Mouse (Mus musculus) heart, embryonic 15.5 days (tissue): Measurements from ENCODE around the gene Meiob. TPM values are rescaled to one million over a fixed set of nuclear protein-coding genes. Genes with fewer than 3 reads are reported as not detected.

Experiments
- ATAC-seq: fragments of 200-750 bp; cut with Nextera tagmentation; replicated peaks from 2 replicates; pipeline ENCODE4 v1.8.0; 2017; ENCODE audit warnings: low read depth, moderate TSS enrichment; ENCODE audit not compliant: insufficient number of reproducible peaks, insufficient read depth, low FRiP score
- H3K27ac ChIP-seq: fragments of 300-500 bp; sonication (generic); 2 replicates; pipeline ENCODE4 v1.5.1; 2015; ENCODE audit warnings: mild to moderate bottlenecking, inconsistent platforms
- H3K27me3 ChIP-seq: fragments of 300-500 bp; sonication (generic); 2 replicates; pipeline ENCODE4 v1.6.1; 2015; ENCODE audit warnings: inconsistent platforms
- H3K36me3 ChIP-seq: fragments of 300-500 bp; sonication (generic); 2 replicates; pipeline ENCODE4 v1.6.1; 2015; ENCODE audit warnings: mild to moderate bottlenecking, inconsistent platforms
- H3K4me1 ChIP-seq: fragments of 300-500 bp; sonication (generic); replicated peaks from 2 replicates; pipeline ENCODE4 v1.6.1; 2015; ENCODE audit warnings: inconsistent platforms
- H3K4me2 ChIP-seq: fragments of 300-500 bp; sonication (generic); 2 replicates; pipeline ENCODE4 v1.6.1; 2015; ENCODE audit warnings: inconsistent platforms, mild to moderate bottlenecking, moderate library complexity
- H3K4me3 ChIP-seq: fragments of 300-500 bp; sonication (generic); 2 replicates; pipeline ENCODE4 v1.5.1; 2015; ENCODE audit warnings: mild to moderate bottlenecking, inconsistent platforms
- H3K9ac ChIP-seq: fragments of 300-500 bp; sonication (generic); 2 replicates; pipeline ENCODE4 v1.6.1; 2015; ENCODE audit warnings: mild to moderate bottlenecking, inconsistent platforms
- H3K9me3 ChIP-seq: fragments of 300-500 bp; sonication (generic); replicated peaks from 2 replicates; pipeline ENCODE4 v1.6.1; 2016; ENCODE audit warnings: inconsistent platforms
- WGBS: fragments of 180-500 bp; shearing (Covaris S2); methylation state at CpG from one replicate; pipeline ENCODE4 v1.1.7; 2015; ENCODE audit warnings: mixed read lengths; 5-methylcytosine and 5-hydroxymethylcytosine counted together
- polyA plus RNA-seq: library from polyadenylated mRNA; unstranded; fragments of >200 nt; fragmentation: Nextera tagmentation; extraction: Ambion mirVana; gene quantifications from 2 replicates; pipeline ENCODE4 v1.2.1, GENCODE M21; 2015

Meiob gene
- polyA plus RNA-seq, 1 experiment from 2014 or later: not detected

- Histone ChIP-seq H3K9me3 (no peaks in the 10 kb centered on the region), H3K4me3 (peak overlapping the region; percentile 60), H3K9ac (peak overlapping the region; percentile 62; the same call in 1 of the 2 replicates), H3K27ac (no peak overlapping the region), H3K4me2 (peak overlapping the region; percentile 86), H3K4me1 (peaks cover 16% of the 10 kb centered on the region), H3K27me3 (no peaks in the 10 kb centered on the region), H3K36me3 (peaks cover 18% of the 10 kb centered on the region)
- no peak for ATAC-seq
- whole genome bisulfite sequencing: 77% methylated on average over 10 of the region's 10 CpGs
These were observed 47.5 kb downstream of the Meiob start for GRCm38 (mm10) chr17:24851381-24852125.

GRCm38 (mm10) chr17:24855838-24856464, 51.9 kb downstream of the Meiob start:
- no peaks in the 10 kb centered on the region for H3K9me3 ChIP-seq
- no peak overlapping the region for H3K9ac ChIP-seq
- no peak overlapping the region for H3K4me3 ChIP-seq
- peaks cover 6% of the 10 kb centered on the region; the same call in 1 of the 2 replicates for H3K4me1 ChIP-seq
- no peak overlapping the region for H3K4me2 ChIP-seq
- no peak overlapping the region for H3K27ac ChIP-seq
- no peak for ATAC-seq
- H3K36me3 ChIP-seq: peaks cover 20% of the 10 kb centered on the region
- H3K27me3 ChIP-seq: no peaks in the 10 kb centered on the region
- 75% methylated on average over 3 of the region's 3 CpGs for WGBS

- Histone ChIP-seq H3K4me1 (no peaks in the 10 kb centered on the region), H3K36me3 (peaks cover 26% of the 10 kb centered on the region), H3K9ac (no peak overlapping the region), H3K9me3 (no peaks in the 10 kb centered on the region), H3K4me3 (no peak overlapping the region), H3K4me2 (no peak overlapping the region), H3K27ac (no peak overlapping the region), H3K27me3 (no peaks in the 10 kb centered on the region)
- WGBS: 92% methylated on average over 13 of the region's 13 CpGs
- ATAC-seq: no peak
These were observed 52.5 kb downstream of the Meiob start for GRCm38 (mm10) chr17:24856589-24856988.

- H3K27me3 ChIP-seq: no peaks in the 10 kb centered on the region
- H3K27ac ChIP-seq: no peak overlapping the region
- H3K4me3 ChIP-seq: no peak overlapping the region
- 84% methylated on average over 8 of the region's 8 CpGs for WGBS
- H3K9me3 ChIP-seq: no peaks in the 10 kb centered on the region
- peaks cover 33% of the 10 kb centered on the region for H3K36me3 ChIP-seq
- H3K9ac ChIP-seq: no peak overlapping the region
- no peak overlapping the region for H3K4me2 ChIP-seq
- no peaks in the 10 kb centered on the region for H3K4me1 ChIP-seq
- ATAC-seq: no peak
These were observed 53.9 kb downstream of the Meiob start for GRCm38 (mm10) chr17:24857831-24858470.

DNA sequence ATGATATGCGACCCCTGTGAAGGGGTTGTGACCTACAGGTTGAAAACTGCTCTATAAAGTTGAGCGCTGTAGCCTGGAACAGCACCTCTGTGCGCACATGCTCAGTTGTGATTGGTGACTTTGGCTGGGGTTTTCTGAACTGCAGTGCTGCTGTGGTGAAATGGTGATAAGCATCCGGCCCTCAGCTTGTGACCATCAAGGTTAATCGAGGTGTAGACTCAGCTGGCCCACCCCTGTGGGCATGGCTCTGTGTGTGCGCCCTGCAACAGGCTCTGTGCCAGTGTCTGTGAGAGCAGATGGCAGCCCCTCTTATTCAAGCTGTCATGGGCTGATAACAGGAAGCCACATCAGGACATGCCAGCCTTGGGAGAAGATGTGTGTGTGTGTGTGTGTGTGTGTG, 54.9 kb downstream of the Meiob start:
- no peak for ATAC-seq
- no peaks in the 10 kb centered on the region for H3K9me3 ChIP-seq
- no peak overlapping the region for H3K27ac ChIP-seq
- no peak overlapping the region for H3K9ac ChIP-seq
- H3K4me3 ChIP-seq: no peak overlapping the region
- WGBS: 86% methylated on average over 6 of the region's 6 CpGs
- no peaks in the 10 kb centered on the region for H3K4me1 ChIP-seq
- peaks cover 25% of the 10 kb centered on the region for H3K36me3 ChIP-seq
- no peak overlapping the region for H3K4me2 ChIP-seq
- H3K27me3 ChIP-seq: no peaks in the 10 kb centered on the region

- Histone ChIP-seq H3K4me3 (no peak overlapping the region), H3K27me3 (no peaks in the 10 kb centered on the region), H3K36me3 (peaks cover 23% of the 10 kb centered on the region), H3K27ac (no peak overlapping the region), H3K4me2 (no peak overlapping the region), H3K9me3 (no peaks in the 10 kb centered on the region), H3K4me1 (no peaks in the 10 kb centered on the region), H3K9ac (no peak overlapping the region)
- no peak for ATAC-seq
- WGBS: 81% methylated on average over 8 of the region's 8 CpGs
These were observed 56.0 kb downstream of the Meiob start for GRCm38 (mm10) chr17:24860076-24860475.

DNA sequence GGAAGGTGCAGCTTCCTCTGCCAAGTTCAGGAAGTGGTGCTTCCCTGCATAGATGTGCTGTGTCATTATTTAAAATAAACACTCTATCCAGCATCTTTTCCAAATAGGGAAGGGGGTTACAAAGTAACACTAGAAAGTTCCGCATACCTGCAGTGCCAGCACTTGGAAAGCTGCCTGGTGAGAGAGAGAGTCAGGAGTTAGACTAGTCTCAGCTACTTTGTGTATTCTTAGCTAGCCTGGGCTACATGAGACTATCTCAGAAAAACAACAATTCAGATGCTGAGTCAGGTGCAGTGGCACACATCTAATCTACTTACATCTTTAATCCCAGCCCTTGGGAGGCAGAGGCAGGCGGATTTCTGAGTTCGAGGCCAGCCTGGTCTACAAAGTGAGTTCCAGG, 57.7 kb downstream of the Meiob start:
- 89% methylated on average over 3 of the region's 3 CpGs for WGBS
- no peaks in the 10 kb centered on the region for H3K9me3 ChIP-seq
- no peaks in the 10 kb centered on the region for H3K4me1 ChIP-seq
- H3K4me3 ChIP-seq: no peak overlapping the region
- no peak for ATAC-seq
- H3K27ac ChIP-seq: no peak overlapping the region
- H3K9ac ChIP-seq: no peak overlapping the region
- H3K4me2 ChIP-seq: no peak overlapping the region
- H3K27me3 ChIP-seq: no peaks in the 10 kb centered on the region
- peaks cover 23% of the 10 kb centered on the region for H3K36me3 ChIP-seq

DNA sequence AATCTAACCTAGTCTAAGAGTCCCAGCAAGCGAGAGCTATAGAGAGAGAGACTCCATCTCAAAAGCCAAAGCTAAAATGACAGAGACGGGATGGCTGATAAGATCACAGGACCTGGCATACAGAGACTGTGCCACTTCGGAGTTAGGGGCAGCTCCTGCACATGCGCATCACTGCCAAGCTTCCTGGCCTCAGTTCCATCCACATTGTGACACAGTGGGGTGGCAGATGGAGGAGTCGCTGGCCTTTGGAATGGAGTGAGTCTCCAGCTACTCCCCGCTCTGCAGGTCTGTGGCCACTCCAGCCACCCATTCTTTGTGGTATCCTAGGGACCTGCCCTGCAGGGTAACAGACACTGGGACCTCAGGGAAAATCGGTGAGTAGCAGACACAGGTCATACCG, 61.7 kb downstream of the Meiob start, which contains the start of gene Igfals:
TSS of gene Igfals (plus strand) at position 222 of the 400 bp plus-strand sequence.
- Histone ChIP-seq H3K27me3 (no peaks in the 10 kb centered on the region), H3K4me1 (no peaks in the 10 kb centered on the region), H3K4me2 (no peak within 1 kb of the TSS), H3K27ac (no peak within 1 kb of the TSS), H3K36me3 (peaks cover 23% of the 10 kb centered on the region), H3K9ac (no peak within 1 kb of the TSS), H3K4me3 (no peak within 1 kb of the TSS), H3K9me3 (no peaks in the 10 kb centered on the region)
- no peak for ATAC-seq
- WGBS: 85% methylated on average over 8 of the region's 8 CpGs

GRCm38 (mm10) chr17:24867914-24868313, 63.8 kb downstream of the Meiob start:
- ATAC-seq: no peak
- Histone ChIP-seq H3K27ac (no peak overlapping the region), H3K27me3 (no peaks in the 10 kb centered on the region), H3K4me2 (no peak overlapping the region), H3K9me3 (no peaks in the 10 kb centered on the region), H3K36me3 (0 out of 2 replicates have a peak, but pooled peaks cover 3% of the 10 kb centered on the region), H3K4me3 (no peak overlapping the region), H3K4me1 (no peaks in the 10 kb centered on the region), H3K9ac (no peak overlapping the region)
- 89% methylated on average over 10 of the region's 10 CpGs for WGBS

DNA sequence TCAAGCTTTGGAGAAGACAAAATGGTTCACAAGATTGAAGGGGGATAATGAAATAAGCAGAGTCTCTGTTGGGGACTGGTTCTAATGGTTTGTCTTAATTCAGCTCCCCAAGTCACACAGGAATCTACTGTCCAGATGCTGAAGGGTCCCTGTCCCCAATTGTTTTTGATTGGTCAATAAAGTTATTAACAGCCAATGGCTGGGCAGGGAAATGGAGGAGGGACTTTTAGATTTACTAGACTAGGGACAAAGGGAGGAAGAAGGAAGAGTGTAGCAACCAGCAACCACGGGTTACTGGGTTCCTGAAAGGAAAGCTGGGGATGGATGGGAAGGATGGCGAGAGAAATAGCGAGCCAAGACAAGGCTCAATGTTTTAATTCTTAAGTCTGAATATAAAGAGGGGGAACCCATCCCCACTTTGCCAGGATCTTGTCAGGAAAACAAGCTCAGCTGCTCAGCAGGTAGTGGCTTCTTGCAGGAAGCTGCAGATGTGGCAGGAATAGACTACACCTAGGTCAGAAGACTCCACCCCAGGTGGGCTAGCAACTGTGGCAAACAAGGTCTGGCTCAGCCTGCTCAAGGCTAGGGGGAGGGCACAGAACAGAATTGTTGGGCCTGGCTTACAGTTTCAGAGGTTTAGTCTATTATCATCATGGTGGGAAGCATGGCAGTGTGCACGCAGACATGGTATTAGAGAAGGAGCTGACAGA, 69.8 kb downstream of the Meiob start:
- 34% methylated on average over 4 of the region's 4 CpGs for WGBS
- no peak for ATAC-seq
- no peak overlapping the region for H3K4me2 ChIP-seq
- no peaks in the 10 kb centered on the region for H3K9me3 ChIP-seq
- H3K27ac ChIP-seq: no peak overlapping the region
- H3K36me3 ChIP-seq: no peaks in the 10 kb centered on the region
- no peaks in the 10 kb centered on the region for H3K27me3 ChIP-seq
- no peak overlapping the region for H3K4me3 ChIP-seq
- no peaks in the 10 kb centered on the region for H3K4me1 ChIP-seq
- H3K9ac ChIP-seq: no peak overlapping the region

- Histone ChIP-seq H3K27ac (no peak overlapping the region), H3K36me3 (no peaks in the 10 kb centered on the region), H3K9me3 (no peaks in the 10 kb centered on the region), H3K9ac (no peak overlapping the region), H3K4me2 (no peak overlapping the region), H3K27me3 (no peaks in the 10 kb centered on the region), H3K4me3 (no peak overlapping the region), H3K4me1 (no peaks in the 10 kb centered on the region)
- no peak for ATAC-seq
- WGBS: 48% methylated on average over 1 of the region's 1 CpGs
These were observed 70.3 kb downstream of the Meiob start for GRCm38 (mm10) chr17:24874405-24874745.
